Mouse (Mus musculus) CH12.LX (cell line): ENCODE data around the gene Glb1. TPM values are rescaled to one million over a fixed set of nuclear protein-coding genes. Genes with fewer than 3 reads are reported as not detected.

ENCODE experiments used
- DNase-seq: peaks from one replicate; pipeline ENCODE4 v3.0.0-alpha.2; 2013; ENCODE audit errors: extremely low read depth
- H3K27ac ChIP-seq: 2 replicates; pipeline ENCODE4 v1.5.1; 2012; ENCODE audit warnings: low read depth, mild to moderate bottlenecking, control low read depth, moderate library complexity; ENCODE audit not compliant: insufficient read depth
- H3K27me3 ChIP-seq: replicated peaks from 2 replicates; pipeline ENCODE3; 2012; ENCODE audit warnings: inconsistent platforms
- H3K36me3 ChIP-seq, 2 experiments: replicated peaks in 1 of 2; 2 replicates each; pipeline versions ENCODE3 to v1.6.1; 2012; ENCODE audit warnings: inconsistent platforms in 1 of 2, low read length in 1 of 2, mild to moderate bottlenecking in 1 of 2, mixed read lengths in 1 of 2, moderate library complexity in 1 of 2; ENCODE audit not compliant: control insufficient read depth in 1 of 2, insufficient read depth in 1 of 2
- H3K4me1 ChIP-seq, 2 experiments: 2 replicates each; pipeline ENCODE4 v1.6.1; 2012; ENCODE audit warnings: inconsistent platforms in 1 of 2, moderate library complexity in 1 of 2; ENCODE audit not compliant: insufficient read depth in 2 of 2, control insufficient read depth in 1 of 2
- H3K4me2 ChIP-seq: 2 replicates; pipeline ENCODE4 v1.6.1; 2012; ENCODE audit warnings: low read depth, mild to moderate bottlenecking, control low read depth; ENCODE audit not compliant: poor library complexity, insufficient read depth, severe bottlenecking
- H3K4me3 ChIP-seq, 3 experiments: fragments of 150-350 bp in 1 of 3; sonication (generic) in 1 of 3; replicated peaks in 1 of 3; 2 replicates each; pipeline versions ENCODE3 to v1.5.1; 2011 to 2012; ENCODE audit warnings: low read depth in 2 of 3, low read length in 2 of 3, mild to moderate bottlenecking in 2 of 3, moderate library complexity in 2 of 3, control low read depth in 1 of 3, improper control_type of control experiment in 1 of 3, inconsistent platforms in 1 of 3, mixed read lengths in 1 of 3; ENCODE audit not compliant: poor library complexity in 1 of 3
- H3K79me2 ChIP-seq: replicated peaks from 2 replicates; pipeline ENCODE4 v1.6.1; 2012; ENCODE audit warnings: mild to moderate bottlenecking, moderate library complexity; ENCODE audit not compliant: control insufficient read depth, poor library complexity, insufficient read depth, severe bottlenecking; ENCODE audit errors: extremely low read depth
- H3K9ac ChIP-seq: 2 replicates; pipeline ENCODE4 v1.6.1; 2012; ENCODE audit warnings: low read depth, mild to moderate bottlenecking, control low read depth, moderate library complexity; ENCODE audit not compliant: insufficient read depth
- H3K9me3 ChIP-seq: replicated peaks from 2 replicates; pipeline ENCODE3; 2012; ENCODE audit warnings: low read length, inconsistent platforms, mixed read lengths
- BHLHE40 ChIP-seq: IDR thresholded peaks from 2 replicates; pipeline ENCODE4 v1.6.1; 2011; ENCODE audit warnings: mild to moderate bottlenecking, low read depth, low read length, improper control_type of control experiment
- CHD1 ChIP-seq: IDR thresholded peaks from 2 replicates; pipeline ENCODE4 v1.6.1; 2012; ENCODE audit warnings: low read depth, low read length, improper control_type of control experiment, inconsistent platforms
- CHD2 ChIP-seq: IDR thresholded peaks from 2 replicates; pipeline ENCODE4 v1.6.1; 2011; ENCODE audit warnings: low read length, improper control_type of control experiment
- CTCF ChIP-seq, 2 experiments: IDR thresholded peaks in 1 of 2; conservative IDR thresholded peaks in 1 of 2; 2 replicates each; pipeline ENCODE4 v1.5.1; 2011 to 2012; ENCODE audit warnings: low read depth in 2 of 2, low read length in 2 of 2, improper control_type of control experiment in 1 of 2, inconsistent platforms in 1 of 2, mild to moderate bottlenecking in 1 of 2, moderate library complexity in 1 of 2
- GABPA ChIP-seq: IDR thresholded peaks from 2 replicates; pipeline ENCODE4 v1.6.1; 2012; ENCODE audit warnings: low read depth, low read length, improper control_type of control experiment, inconsistent platforms; ENCODE audit not compliant: insufficient replicate concordance
- IRF4 ChIP-seq: IDR thresholded peaks from 2 replicates; pipeline ENCODE4 v1.6.1; 2014; ENCODE audit warnings: low read depth, mild to moderate bottlenecking, inconsistent platforms, low read length, improper control_type of control experiment
- JUND ChIP-seq: conservative IDR thresholded peaks from 2 replicates; pipeline ENCODE4 v1.6.1; 2011; ENCODE audit warnings: low read depth, low read length, improper control_type of control experiment
- MEF2A ChIP-seq: IDR thresholded peaks from 2 replicates; pipeline ENCODE4 v1.6.1; 2014; ENCODE audit warnings: low read depth, mild to moderate bottlenecking, inconsistent platforms, low read length, improper control_type of control experiment, borderline replicate concordance
- MXI1 ChIP-seq: IDR thresholded peaks from 2 replicates; pipeline ENCODE4 v1.6.1; 2011; ENCODE audit warnings: mild to moderate bottlenecking, low read depth, low read length, improper control_type of control experiment
- POLR2A ChIP-seq: IDR thresholded peaks from 2 replicates; pipeline ENCODE4 v1.6.1; 2011; ENCODE audit warnings: low read depth, mild to moderate bottlenecking, improper control_type of control experiment, low read length
- POLR2AphosphoS2 ChIP-seq: IDR thresholded peaks from 2 replicates; pipeline ENCODE4 v1.6.1; 2011; ENCODE audit warnings: low read depth, low read length, improper control_type of control experiment
- RAD21 ChIP-seq: IDR thresholded peaks from 2 replicates; pipeline ENCODE4 v1.6.1; 2011; ENCODE audit warnings: low read depth, mild to moderate bottlenecking, low read length, improper control_type of control experiment, moderate library complexity
- SMC3 ChIP-seq: IDR thresholded peaks from 2 replicates; pipeline ENCODE4 v1.6.1; 2011; ENCODE audit warnings: low read depth, low read length, improper control_type of control experiment
- UBTF ChIP-seq: IDR thresholded peaks from 2 replicates; pipeline ENCODE4 v1.6.1; 2012; ENCODE audit warnings: low read depth, mild to moderate bottlenecking, inconsistent platforms, low read length, improper control_type of control experiment, moderate library complexity
- ZKSCAN1 ChIP-seq: IDR thresholded peaks from 2 replicates; pipeline ENCODE4 v1.6.1; 2012; ENCODE audit warnings: low read depth, inconsistent platforms, low read length, improper control_type of control experiment, borderline replicate concordance
- ZNF384 ChIP-seq: IDR thresholded peaks from 2 replicates; pipeline ENCODE4 v1.6.1; 2012; ENCODE audit warnings: low read depth, low read length, improper control_type of control experiment, inconsistent platforms
- dilution Hi-C: fragments of 300-500 bp; cut with MboI; formaldehyde crosslinking; loops from 2 replicates; pipeline ENCODE4 v1.14.3; 2020; ENCODE audit warnings: low sequenced_read_pairs; ENCODE audit not compliant: extremely low pct_unique_long_range_greater_than_20kb, extremely low pct_ligation_motif_present
- in situ Hi-C: fragments of 300-500 bp; cut with MboI; formaldehyde crosslinking; loops from 3 replicates; pipeline ENCODE4 v1.14.3; 2019; ENCODE audit warnings: low sequenced_read_pairs, low pct_ligation_motif_present, low pct_unique_long_range_greater_than_20kb, mixed read lengths
- polyA plus RNA-seq: library from polyadenylated mRNA; unstranded; fragments of >175 nt; gene quantifications from 2 replicates; pipeline ENCODE4 v1.2.1, GENCODE M21; 2012; ENCODE audit warnings: low read depth; ENCODE audit not compliant: insufficient read length
- total RNA-seq, 2 experiments: library from RNA; depleted of rRNA; stranded (reverse); fragments of 300-350 nt in 1 of 2; fragments of >200 nt in 1 of 2; gene quantifications; 2 replicates each; pipeline ENCODE4 v1.2.3; 2012 to 2014

The Glb1 gene
- total and polyA plus RNA-seq, 3 experiments, result 25.7 to 40.7 (median 35.4) TPM

DNA sequence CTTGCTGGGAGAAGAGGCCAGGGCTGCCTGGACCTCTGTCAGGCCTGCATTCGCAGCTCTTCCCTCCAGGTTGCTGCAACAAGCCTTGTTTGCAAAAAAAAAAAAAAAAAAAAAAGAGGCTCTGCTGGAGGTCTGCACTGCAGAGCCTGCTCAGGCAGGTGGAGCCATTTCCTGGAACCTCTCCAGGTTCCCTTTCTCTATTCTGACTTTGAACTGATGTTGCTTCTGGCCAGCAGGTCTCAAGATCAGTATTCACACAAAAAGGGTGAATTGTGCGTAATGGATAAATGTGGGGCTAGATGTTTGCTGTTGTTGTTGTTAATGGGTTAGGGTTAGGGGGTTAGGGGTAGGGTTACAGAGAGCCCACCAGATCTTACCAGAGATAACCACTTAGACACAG lies 34.8 kb downstream of the Glb1 start:
- H3K36me3 ChIP-seq, result peaks cover 14 to 68% of the 10 kb centered on the region in 2 experiments
- no peak overlapping the region for H3K9ac ChIP-seq
- no peaks in the 10 kb centered on the region for H3K9me3 ChIP-seq
- in situ Hi-C loops, result no loop called here
- H3K27ac ChIP-seq, result no peak overlapping the region
- no peak for TF ChIP-seq CHD1
- TF ChIP-seq POLR2AphosphoS2, result no peak
- peak; percentile 41 for TF ChIP-seq SMC3
- TF ChIP-seq ZKSCAN1, result no peak
- no peak for TF ChIP-seq MEF2A
- TF ChIP-seq RAD21, result peak; percentile 31
- TF ChIP-seq CTCF (conservative IDR thresholded peaks at IDR 0.05 in 1 of 2, IDR thresholded peaks at IDR 0.05 in 1 of 2; ENCODE audit: low read depth in 2 of 2, low read length in 2 of 2), result peak in 1 of 2 experiments; percentile 40; a peak in 2 of 4 replicates
- TF ChIP-seq JUND, result no peak
- no peak for TF ChIP-seq GABPA
- TF ChIP-seq IRF4, result no peak
- no peak for TF ChIP-seq MXI1
- no peak for TF ChIP-seq UBTF
- TF ChIP-seq ZNF384, result peak; percentile 92
- no peak overlapping the region for H3K4me3 ChIP-seq
- H3K27me3 ChIP-seq, result no peaks in the 10 kb centered on the region
- DNase-seq, result no peak
- dilution Hi-C loops, result no loop called here
- H3K4me2 ChIP-seq, result no peak overlapping the region
- H3K79me2 ChIP-seq, result no peaks in the 10 kb centered on the region
- peaks cover 0 to 6% of the 10 kb centered on the region in 2 experiments; a peak in 2 of 4 replicates for H3K4me1 ChIP-seq

DNA sequence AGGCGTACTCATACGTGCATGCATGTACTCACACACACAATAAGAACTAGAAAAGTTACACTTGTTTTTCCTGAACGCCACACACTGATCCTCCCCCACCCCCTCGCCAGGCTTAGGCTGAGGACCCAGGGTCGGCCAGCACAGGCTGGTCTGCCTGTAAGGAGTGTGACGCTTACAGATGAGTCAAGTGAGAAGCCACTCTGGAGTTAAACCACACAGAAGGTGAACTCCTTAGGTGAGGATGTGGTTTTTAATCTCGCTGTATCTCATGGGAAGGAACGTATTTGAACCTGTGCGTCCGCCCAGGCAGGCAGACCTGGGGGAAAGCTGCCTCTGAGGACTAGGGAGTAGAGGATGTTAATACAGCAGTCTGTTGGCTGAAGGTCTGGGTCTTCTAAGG lies 39.7 kb downstream of the Glb1 start:
- dilution Hi-C loops, result no loop called here
- Histone ChIP-seq H3K36me3 (peaks cover 3 to 62% of the 10 kb centered on the region in 2 experiments), H3K9ac (no peak overlapping the region), H3K27ac (no peak overlapping the region), H3K4me3 (no peak overlapping the region), H3K4me1 (peaks cover 0 to 12% of the 10 kb centered on the region in 2 experiments; a peak in 2 of 4 replicates), H3K4me2 (no peak overlapping the region), H3K9me3 (peaks cover 11% of the 10 kb centered on the region), H3K79me2 (no peaks in the 10 kb centered on the region), H3K27me3 (no peaks in the 10 kb centered on the region)
- no peak for DNase-seq
- in situ Hi-C loops, result no loop called here
- TF ChIP-seq ZKSCAN1 (no peak), CHD2 (no peak), POLR2A (no peak), BHLHE40 (no peak)
